Mouse (Mus musculus) mouse embryonic stem cell (cell line): Measurements from ENCODE around the gene Btd.

Experiments used
- in situ Hi-C, 2 experiments: fragments of 300-500 bp; cut with MboI; formaldehyde crosslinking; loops; 1 replicate in 1 of 2; 3 replicates in 1 of 2; pipeline ENCODE4 v1.14.3; 2019 to 2020; ENCODE audit warnings: low sequenced_read_pairs in 2 of 2, low pct_unique_long_range_greater_than_20kb in 1 of 2, mixed read lengths in 1 of 2; ENCODE audit not compliant: unreplicated experiment in 1 of 2

The Btd gene

DNA sequence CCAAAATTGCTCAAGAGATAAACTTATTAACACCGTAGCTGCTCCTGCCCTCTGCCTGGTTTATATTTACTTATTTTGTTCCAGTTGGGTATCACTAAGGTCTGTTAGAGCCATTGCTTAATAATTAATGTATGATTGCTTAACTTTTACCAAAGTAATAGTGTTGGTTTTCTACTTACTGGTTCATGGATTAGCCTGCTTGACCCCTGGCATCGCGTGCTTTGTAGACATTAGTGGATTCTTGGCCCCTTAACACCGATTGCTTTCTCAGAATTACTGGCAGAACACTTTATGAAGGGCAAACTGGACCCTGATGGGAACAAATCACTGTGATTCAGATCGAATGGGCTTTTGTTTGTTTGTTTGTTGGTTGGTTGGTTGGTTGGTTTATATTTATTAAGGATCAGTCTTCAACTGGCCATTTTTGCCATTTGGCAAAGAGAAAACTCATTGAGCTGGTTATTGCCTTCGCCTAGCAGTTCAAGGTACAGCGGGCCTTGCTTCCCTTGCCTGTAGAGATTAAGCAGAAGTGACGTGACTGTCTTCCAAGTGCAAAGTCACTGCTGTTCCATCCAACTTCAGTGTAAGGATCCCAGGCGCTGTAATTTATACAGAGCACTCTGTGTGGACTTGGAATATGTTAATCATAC, 803 bp downstream of the Btd start:
- in situ Hi-C loops = loop anchor here in 1 of 2 experiments (10.0 kb wide), 1 partner anchor 433 kb away; no protein-coding TSS in a partner anchor

DNA sequence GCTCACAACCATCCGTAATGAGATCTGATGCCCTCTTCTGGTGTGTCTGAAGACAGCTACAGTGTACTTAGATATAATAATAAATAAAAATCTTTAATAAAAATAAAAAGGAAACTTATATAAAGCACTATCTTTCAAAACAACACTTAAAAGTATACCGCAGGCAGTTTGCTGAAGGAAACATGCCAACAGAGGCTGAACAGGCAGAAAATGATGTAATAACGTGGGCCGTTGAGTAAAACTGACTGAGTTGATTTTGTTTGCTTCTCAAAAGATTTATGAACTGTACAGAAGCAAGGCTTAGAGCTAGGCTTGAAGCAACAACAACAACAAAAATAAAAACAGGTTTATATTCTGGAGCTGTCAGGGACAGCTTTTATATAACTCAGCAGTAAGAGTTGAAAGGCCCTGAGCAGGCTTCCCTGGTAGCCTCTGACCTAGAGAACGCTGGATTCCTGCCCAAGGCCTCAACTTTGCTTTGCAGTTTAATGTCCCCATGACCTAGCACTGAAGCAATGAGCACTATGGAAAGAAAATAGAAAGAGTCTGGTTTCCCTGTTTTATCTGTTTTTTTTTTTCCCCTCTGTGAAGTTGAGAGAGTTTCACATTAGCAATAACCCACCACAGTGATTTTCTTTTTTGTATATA, 3.5 kb downstream of the Btd start:
- in situ Hi-C loops = loop anchor here in 1 of 2 experiments (10.0 kb wide), 1 partner anchor 430 kb away; no protein-coding TSS in a partner anchor

DNA sequence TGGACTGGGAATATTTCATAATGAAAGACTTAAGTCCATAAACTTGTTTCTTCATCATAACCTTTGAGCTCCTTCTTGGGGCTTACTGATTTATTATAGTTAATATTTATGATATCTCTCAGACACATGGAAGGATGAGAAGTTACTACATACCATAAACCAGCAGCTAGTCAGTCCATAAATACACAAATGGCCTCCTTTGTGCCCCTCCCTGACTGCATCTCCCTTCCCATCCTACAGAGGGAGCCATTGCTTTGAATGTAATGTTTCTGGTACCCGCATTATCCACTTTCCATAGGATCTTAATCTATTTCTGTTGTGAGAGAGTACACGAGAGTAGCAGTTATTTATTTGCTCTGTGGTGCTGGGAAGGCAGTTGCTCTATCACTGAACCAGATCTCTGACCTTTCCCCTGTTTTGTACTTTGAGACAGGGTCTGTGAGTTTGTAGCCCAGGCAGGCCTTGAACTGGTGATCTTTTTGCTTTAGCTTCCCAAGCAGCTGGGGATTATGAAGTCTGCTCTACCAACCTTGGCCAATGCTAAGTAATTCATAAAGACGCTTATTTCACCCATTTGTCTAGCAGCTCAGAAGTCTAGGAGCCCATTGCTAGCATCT, 4.2 kb downstream of the Btd start:
- in situ Hi-C loops = loop anchor here in 1 of 2 experiments (10.0 kb wide), 1 partner anchor 430 kb away; no protein-coding TSS in a partner anchor

DNA sequence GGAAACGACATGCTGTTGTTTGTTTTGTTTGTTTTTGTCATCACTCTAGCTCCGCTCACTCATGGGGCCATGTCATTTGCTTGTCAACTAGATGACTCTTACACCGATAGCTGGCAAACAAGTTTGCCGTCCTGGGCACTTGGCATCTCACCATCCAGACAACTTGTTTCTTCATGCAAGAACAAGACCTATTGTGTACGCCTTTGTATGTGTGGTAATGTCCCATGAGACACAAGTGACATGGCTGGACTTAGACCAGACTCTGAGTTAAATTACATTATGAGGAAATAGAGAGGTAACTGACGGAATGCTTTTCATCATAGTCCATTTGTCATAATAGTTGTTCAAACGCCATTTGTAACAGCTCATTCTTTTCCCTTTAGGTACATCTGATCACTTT, 5.1 kb downstream of the Btd start:
- in situ Hi-C loops = loop anchor here in 1 of 2 experiments (10.0 kb wide), 1 partner anchor 429 kb away; no protein-coding TSS in a partner anchor

DNA sequence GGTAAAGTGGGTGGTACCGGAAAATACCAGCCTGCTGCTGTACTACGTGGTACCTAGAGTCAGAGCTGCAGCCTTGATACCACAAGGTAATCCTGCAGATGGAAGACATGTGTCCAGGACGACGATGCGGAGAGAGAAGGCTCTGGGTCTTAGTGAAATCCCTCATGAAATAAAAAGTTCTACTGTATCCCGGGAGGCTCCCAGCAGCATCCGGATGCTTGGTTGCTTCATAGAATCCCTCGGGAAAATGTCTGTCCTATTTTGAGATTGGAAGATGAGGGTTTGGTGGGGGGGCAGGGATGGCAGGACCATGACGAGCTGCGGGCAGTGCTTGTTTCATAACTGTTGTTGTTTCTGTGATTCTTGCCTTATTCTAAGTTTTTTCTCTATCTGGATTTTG, 7.2 kb downstream of the Btd start:
- in situ Hi-C loops = loop anchor here in 1 of 2 experiments (10.0 kb wide), 1 partner anchor 427 kb away; no protein-coding TSS in a partner anchor

DNA sequence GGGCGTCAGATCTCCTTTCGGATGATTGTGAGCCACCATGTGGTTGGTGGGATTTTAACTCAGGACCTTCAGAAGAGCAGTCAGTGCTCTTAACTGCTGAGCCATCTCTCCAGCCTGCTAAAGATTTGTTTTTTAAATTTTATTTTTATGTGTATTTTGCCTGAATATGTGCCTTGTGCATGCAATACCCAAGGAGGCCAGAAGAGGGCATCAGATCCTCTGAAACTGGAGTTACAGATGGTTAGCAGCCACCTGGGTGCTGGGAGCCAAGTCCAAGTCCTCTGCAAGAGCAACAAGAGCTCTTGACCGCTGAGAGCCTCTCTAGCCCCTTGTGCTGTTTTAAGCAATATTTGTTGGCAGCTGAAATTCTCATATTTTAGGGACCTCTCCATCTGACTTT, 9.5 kb downstream of the Btd start:
- in situ Hi-C loops = loop anchor here (5.0 to 10.0 kb wide), 3 partner anchors 304 to 422 kb away; no protein-coding TSS in a partner anchor

DNA sequence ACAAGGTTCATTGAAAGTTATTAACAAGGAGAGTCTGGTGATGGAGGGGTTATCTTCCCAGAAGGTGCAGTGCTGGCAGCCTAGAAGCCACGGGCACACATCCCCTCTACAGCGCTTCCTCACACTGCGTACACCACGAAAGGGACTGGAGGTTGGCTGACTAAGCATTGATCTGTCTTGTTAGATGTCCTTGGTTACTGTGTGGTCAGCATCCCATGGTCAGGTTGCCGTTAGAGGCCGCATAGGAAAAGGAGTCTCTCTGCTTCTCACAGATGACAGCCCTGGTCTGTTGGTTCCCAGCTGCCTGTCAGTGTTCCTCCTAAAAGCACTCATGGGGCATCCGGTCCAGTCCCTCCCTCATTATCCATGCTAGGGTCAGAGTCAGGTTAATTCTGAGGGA, 10.4 kb downstream of the Btd start:
- in situ Hi-C loops = loop anchor here (5.0 to 10.0 kb wide), 3 partner anchors 304 to 421 kb away; no protein-coding TSS in a partner anchor

DNA sequence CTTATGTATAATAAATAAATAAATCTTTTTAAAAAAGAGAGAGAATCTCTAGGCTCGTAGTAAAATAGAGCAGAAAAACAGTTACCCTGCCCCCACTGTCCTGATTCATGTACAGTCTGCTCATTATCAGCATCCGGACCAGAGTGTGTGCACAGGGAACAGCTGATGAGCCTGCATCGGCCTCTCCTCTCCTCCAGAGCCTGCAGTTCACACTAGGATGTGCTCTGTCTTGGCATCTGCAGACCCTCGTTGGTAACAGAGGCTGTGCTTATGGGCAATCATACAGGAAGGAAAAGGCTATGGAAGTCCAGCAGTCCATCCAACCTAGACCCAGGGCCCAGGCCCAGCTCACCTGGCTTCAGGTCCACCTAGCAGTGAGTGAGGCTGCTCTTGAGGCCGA, 11.3 kb downstream of the Btd start:
- in situ Hi-C loops = loop anchor here (5.0 to 10.0 kb wide), 3 partner anchors 303 to 420 kb away; no protein-coding TSS in a partner anchor

DNA sequence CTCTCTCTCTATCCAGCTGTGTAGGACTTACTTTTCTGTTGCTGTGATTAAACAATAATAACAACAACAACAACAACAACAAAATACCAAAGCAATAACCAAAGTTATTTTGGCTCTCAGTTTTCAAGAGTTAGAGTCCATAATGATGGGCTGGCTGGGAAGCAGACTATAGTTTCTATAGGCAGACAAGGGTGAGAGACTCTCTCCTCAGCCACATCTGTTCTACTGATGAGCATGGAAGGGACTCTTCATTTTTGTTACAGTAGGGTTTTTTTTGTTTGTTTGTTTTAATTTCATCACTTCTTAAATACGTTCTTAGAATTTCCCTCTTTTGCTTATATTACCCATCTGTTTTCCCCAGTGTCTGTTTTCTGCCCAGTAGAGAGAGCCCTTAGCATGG, 11.8 kb downstream of the Btd start:
- in situ Hi-C loops = loop anchor here (5.0 to 10.0 kb wide), 3 partner anchors 302 to 420 kb away; no protein-coding TSS in a partner anchor

DNA sequence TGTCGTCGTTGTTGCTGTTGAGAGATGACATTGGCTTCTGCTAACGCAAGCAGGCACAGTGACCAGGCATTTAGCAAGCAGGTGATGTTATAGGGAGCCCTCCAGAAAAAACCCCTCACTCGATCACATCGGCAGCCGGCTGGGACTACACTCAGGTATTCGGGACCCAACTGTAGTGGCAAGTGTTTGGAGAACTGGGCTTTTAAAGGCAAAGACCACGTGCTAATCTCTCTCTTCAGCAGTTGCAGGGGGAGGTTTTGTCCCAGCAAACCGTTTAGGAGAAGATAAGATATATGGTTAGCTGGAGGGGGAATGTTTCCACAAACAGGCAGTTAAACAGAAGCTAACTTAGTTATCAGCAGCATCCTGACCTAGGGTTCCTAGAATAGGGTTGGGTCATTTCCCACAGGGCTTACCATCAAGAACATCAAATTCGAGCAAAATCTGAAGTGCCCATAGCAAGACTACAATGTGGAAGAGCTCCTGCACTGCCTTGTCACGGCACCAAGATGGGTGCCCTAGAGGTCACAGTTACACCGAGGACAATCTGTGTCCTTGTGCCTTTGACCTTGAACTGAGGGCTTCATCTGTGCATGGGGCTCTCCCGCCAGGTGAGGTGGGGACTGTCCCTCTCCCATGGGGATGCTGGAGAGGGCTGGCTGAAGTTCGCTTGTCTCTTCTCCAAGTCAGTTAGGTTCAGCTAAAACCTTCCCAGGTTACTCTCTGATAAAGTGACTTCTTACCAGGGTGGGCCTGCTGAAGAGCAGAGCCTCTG, 12.5 kb downstream of the Btd start:
- in situ Hi-C loops = loop anchor here (5.0 to 10.0 kb wide), 3 partner anchors 302 to 419 kb away; no protein-coding TSS in a partner anchor

DNA sequence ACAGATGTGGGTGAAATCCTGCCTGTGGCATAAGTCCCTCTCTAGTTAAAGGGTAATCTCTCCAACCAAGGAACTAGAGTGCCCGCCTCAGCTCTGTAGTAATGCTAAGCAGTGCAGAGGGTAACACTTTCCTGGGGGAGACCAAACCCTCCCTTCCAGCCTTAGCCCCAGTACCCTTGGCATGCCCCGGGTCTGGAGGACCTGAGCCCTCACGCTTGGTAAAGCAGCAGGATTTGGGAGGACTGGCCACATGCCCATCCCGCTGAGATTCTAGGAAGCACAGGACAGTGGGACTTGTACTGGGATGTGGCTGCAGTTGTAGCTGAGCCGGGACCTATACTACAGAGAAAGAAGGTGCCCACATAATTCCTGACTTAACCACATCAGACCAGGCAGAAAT, 14.0 kb downstream of the Btd start:
- in situ Hi-C loops = loop anchor here (5.0 to 10.0 kb wide), 3 partner anchors 300 to 417 kb away; no protein-coding TSS in a partner anchor

DNA sequence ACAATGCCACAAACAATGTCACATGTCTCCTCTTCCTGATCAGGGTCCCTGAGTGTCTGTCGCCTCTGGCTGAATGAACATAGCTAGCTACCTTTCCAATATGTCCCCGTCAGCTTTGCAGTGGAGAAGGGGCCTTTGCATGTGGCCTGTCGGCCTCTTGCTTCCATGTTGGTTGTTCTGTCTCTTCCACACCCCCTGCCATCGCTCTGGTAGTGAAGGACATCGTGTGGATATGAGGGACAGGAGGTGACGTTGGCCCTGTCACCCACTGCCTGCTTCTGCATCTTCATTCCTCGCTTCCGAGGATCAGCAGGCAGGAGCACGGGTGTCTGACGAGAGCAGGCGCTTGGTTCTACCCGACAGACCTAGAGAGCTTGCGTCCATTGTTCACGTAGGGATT, 14.6 kb downstream of the Btd start:
- in situ Hi-C loops = loop anchor here in 1 of 2 experiments (10.0 kb wide), 2 partner anchors 299 to 379 kb away; no protein-coding TSS in a partner anchor

DNA sequence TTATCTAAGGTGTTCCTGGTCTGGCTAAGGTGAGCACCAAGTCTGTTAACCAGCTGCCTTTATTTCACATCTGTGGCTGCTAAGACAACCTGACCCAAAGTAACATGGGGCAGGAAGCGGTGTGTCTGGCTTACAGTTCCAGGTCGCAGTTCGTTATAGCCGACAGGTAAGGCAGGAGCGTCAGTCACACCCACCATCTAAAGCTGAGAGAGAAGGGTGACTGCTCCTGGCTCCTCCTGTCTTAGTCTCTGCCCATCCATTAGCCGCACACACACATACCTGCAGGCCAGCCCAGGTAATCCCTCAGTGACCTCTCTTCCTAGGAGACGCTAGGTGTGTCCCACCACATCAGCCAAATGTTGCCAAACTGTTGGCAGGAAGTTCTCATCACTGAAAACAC, 15.6 kb downstream of the Btd start:
- in situ Hi-C loops = loop anchor here in 1 of 2 experiments (10.0 kb wide), 2 partner anchors 298 to 378 kb away; no protein-coding TSS in a partner anchor

DNA sequence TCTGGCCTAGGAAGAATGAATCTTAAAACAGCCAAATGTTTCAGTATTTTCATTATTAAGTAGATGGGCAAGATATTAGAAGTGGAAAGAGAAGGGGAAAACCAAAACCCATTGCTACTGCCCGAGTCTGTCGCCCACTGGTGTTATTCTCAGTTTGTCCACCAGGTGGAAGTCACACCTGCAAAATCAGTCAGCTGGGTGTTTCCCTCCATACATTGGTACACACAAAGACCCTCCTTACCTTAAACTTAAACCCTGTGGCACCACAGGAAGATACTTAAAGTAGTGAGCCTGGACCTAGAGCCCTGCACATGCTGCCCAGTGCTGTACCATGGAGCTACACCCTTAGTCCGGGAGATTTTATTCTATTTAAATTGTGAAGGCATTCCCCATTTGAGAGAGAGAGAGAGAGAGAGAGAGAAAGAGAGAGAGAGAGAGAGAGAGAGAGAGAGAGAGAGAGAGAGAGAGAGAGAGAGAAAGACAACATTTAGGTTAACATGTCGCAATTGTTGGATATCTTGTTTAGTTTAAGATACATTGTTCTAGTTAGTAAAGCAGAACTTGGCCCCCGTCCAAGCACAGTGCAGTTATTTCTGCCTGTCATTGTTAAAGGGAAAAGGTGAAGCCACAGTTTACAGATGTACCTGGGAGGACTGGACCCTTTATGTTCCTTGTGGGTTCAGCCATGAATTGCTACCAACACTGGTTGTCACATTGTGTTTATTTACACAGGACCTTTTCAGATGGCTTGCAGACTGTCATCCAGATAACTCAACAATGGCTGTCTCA, 16.2 kb downstream of the Btd start:
- in situ Hi-C loops = loop anchor here in 1 of 2 experiments (10.0 kb wide), 2 partner anchors 298 to 378 kb away; no protein-coding TSS in a partner anchor

DNA sequence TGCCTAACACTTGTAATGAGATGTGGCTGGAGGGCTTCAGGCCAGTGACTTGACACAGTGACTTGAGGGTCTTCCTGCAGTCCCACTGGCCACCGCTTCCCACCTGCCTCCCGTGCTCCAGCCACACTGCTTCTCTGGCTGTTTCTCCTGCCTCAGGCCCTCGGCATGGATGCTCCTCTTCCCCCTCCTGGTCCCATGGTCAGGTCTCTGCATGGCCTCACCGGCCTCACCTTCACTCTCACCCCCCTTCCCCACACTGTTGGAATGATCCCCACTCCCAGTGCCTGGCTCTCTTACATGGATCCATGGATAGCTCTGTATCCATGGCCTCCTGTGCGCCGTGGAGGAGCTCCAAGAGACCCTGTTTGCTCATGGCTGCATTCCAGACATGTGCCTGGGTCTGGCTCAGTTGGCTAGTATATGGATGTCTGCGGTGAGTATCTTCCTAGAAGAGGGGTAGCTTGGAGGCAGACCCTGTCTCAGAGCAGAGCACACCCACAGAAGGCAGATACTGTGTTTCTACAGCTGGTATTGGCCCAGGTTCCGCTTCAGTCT, 17.4 kb downstream of the Btd start:
- in situ Hi-C loops = loop anchor here in 1 of 2 experiments (10.0 kb wide), 2 partner anchors 297 to 377 kb away; no protein-coding TSS in a partner anchor

DNA sequence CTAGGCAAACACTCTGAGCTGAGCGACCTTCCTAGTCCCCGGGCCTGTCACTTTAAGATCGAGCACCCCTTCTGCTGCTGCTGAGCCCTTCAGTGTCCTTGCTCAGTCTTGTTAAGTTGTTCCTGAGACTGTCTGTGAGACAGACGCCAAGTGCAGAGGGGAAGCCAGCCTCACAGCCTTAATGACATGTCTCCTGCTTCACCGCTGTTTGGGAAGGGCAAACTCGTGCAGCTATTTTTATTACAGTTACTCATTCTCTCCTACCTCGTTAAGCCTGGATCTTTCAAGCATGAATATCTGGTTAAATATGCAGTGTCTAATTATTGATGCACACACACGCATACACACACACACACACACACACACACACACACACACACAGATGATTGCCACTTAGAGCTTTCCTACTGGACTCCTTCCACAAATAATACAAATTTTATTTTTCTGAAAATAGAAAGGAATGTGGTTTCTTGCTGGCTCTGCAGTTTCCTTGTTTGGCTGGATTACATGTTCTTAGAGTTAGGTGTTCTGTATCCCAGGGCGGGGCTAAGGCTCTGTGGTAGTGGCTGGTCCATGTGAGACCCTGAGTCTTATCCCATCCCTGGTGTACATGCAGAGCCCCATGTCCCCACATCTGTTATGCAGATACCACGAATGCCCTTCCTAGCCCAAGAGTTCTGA, 18.8 kb downstream of the Btd start:
- in situ Hi-C loops = loop anchor here in 1 of 2 experiments (10.0 kb wide), 2 partner anchors 295 to 375 kb away; no protein-coding TSS in a partner anchor
